Mouse (Mus musculus): Measurements from ENCODE around the gene 4930512M02Rik. TPM values are rescaled to one million over a fixed set of nuclear protein-coding genes. Genes with fewer than 3 reads are reported as not detected.

Gene 4930512M02Rik
- polyA plus RNA-seq, 1 experiment = not detected

- DNase-seq (ENCODE audit: low spot score) = no peak
These were observed 62.4 kb downstream of the 4930512M02Rik start for GRCm38 (mm10) chr11:11565146-11565820.

GRCm38 (mm10) chr11:11564266-11565044, 63.2 kb downstream of the 4930512M02Rik start:
- DNase-seq (ENCODE audit: low spot score) = no peak

- no peak for DNase-seq (ENCODE audit: low spot score)
These were observed 66.5 kb downstream of the 4930512M02Rik start for GRCm38 (mm10) chr11:11561118-11561517.

GRCm38 (mm10) chr11:11559099-11559686, 68.4 kb downstream of the 4930512M02Rik start:
- DNase-seq (ENCODE audit: low spot score) = no peak

- DNase-seq (ENCODE audit: low spot score) = no peak
These were observed 69.0 kb downstream of the 4930512M02Rik start for GRCm38 (mm10) chr11:11558662-11559061.

- no peak for DNase-seq (ENCODE audit: low spot score)
These were observed 70.3 kb downstream of the 4930512M02Rik start for GRCm38 (mm10) chr11:11557173-11557967.

GRCm38 (mm10) chr11:11556186-11556585, 71.4 kb downstream of the 4930512M02Rik start:
- no peak for DNase-seq (ENCODE audit: low spot score)

- DNase-seq (ENCODE audit: low spot score) = no peak
These were observed 72.1 kb downstream of the 4930512M02Rik start for GRCm38 (mm10) chr11:11555563-11555962.

GRCm38 (mm10) chr11:11547597-11548240, 79.9 kb downstream of the 4930512M02Rik start:
- DNase-seq (ENCODE audit: low spot score) = no peak

GRCm38 (mm10) chr11:11546903-11547511, 80.6 kb downstream of the 4930512M02Rik start:
- DNase-seq (ENCODE audit: low spot score) = no peak

GRCm38 (mm10) chr11:11545948-11546347, 81.7 kb downstream of the 4930512M02Rik start:
- DNase-seq (ENCODE audit: low spot score) = no peak

Other genes starting within 250 kb of the 4930512M02Rik start
- 0.06 TPM in 1 of 2 replicates, not detected in the other for gene Spata48, start 165.7 kb downstream of the 4930512M02Rik start, polyA plus RNA-seq (2012; rRNA removed)
- gene Zpbp, start 165.4 kb downstream of the 4930512M02Rik start, polyA plus RNA-seq (2012; rRNA removed) = 0.29 and 0.31 TPM in 2 replicates
- 3.5 and 3.9 TPM in 2 replicates for gene Ikzf1, start 57.2 kb upstream of the 4930512M02Rik start, polyA plus RNA-seq (2012; rRNA removed)
- 0.66 and 1.2 TPM in 2 replicates for gene Fignl1, start 181.1 kb upstream of the 4930512M02Rik start, polyA plus RNA-seq (2012; rRNA removed)